Mouse (Mus musculus) intestine, embryonic 14.5 days (tissue): ENCODE data around the gene Fam160b1. TPM values are rescaled to one million over a fixed set of nuclear protein-coding genes. Genes with fewer than 3 reads are reported as not detected.

Experiments used
- ATAC-seq: fragments of 200-750 bp; cut with Nextera tagmentation; replicated peaks from 2 replicates; pipeline ENCODE4 v1.8.0; 2017; ENCODE audit warnings: low read depth, moderate number of reproducible peaks, moderate TSS enrichment, moderate library complexity; ENCODE audit not compliant: low FRiP score, low TSS enrichment
- DNase-seq: peaks from one replicate; pipeline ENCODE4 v3.0.0-alpha.2; 2018; ENCODE audit warnings: low spot score
- H3K27ac ChIP-seq: fragments of 300-500 bp; sonication (generic); 2 replicates; pipeline ENCODE4 v1.5.1; 2014; ENCODE audit warnings: low read depth, mild to moderate bottlenecking, control low read depth
- H3K27me3 ChIP-seq: fragments of 300-500 bp; sonication (generic); replicated peaks from 2 replicates; pipeline ENCODE4 v1.6.1; 2014; ENCODE audit warnings: low read length, control low read depth; ENCODE audit not compliant: control insufficient read depth, insufficient read depth
- H3K36me3 ChIP-seq: fragments of 300-500 bp; sonication (generic); 2 replicates; pipeline ENCODE4 v1.6.1; 2014; ENCODE audit warnings: low read length, control low read depth; ENCODE audit not compliant: control insufficient read depth, insufficient read depth
- H3K4me1 ChIP-seq: fragments of 300-500 bp; sonication (generic); replicated peaks from 2 replicates; pipeline ENCODE4 v1.6.1; 2014; ENCODE audit warnings: low read length, control low read depth, mixed read lengths; ENCODE audit not compliant: control insufficient read depth, insufficient read depth
- H3K4me2 ChIP-seq: fragments of 300-500 bp; sonication (generic); 2 replicates; pipeline ENCODE4 v1.6.1; 2014; ENCODE audit warnings: low read length
- H3K4me3 ChIP-seq: fragments of 300-500 bp; sonication (generic); 2 replicates; pipeline ENCODE4 v1.5.1; 2014; ENCODE audit warnings: low read depth, low read length, control low read depth, mixed read lengths
- H3K9ac ChIP-seq: fragments of 300-500 bp; sonication (generic); 2 replicates; pipeline ENCODE4 v1.6.1; 2014; ENCODE audit warnings: mild to moderate bottlenecking, low read length
- H3K9me3 ChIP-seq: fragments of 300-500 bp; sonication (generic); 2 replicates; pipeline ENCODE4 v1.6.1; 2016; ENCODE audit warnings: low read length, control low read depth; ENCODE audit not compliant: control insufficient read depth
- WGBS: fragments of 180-500 bp; shearing (Covaris S2); extraction: QIAGEN DNeasy Blood & Tissue Kit; methylation state at CpG from one replicate; pipeline ENCODE4 v1.1.7; 2014; 5-methylcytosine and 5-hydroxymethylcytosine counted together
- polyA plus RNA-seq: library from polyadenylated mRNA; unstranded; fragments of >200 nt; fragmentation: Nextera tagmentation; extraction: Ambion mirVana; gene quantifications from 2 replicates; pipeline ENCODE4 v1.2.1, GENCODE M21; 2014

Gene Fam160b1
- polyA plus RNA-seq, 1 experiment from 2014 or later = 16.4 TPM

DNA sequence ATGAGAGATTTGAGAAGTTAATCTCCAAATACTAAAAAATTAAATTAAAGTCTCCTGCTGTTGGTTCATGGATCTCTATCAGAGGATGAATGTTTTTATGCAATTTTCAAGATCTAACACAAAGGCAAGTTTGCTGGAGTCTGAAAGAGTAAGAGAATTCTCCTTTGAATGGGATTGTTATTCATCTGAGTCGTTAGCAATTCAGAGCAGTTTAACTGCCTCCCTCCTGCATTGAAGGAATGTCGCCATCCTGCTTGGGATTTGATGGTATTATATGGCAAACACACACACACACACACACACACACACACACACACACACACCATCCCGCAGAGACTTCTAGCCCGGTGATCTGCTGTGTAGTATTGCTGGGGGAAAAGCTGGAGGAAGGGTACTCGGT, 6.1 kb downstream of the Fam160b1 start:
- Histone ChIP-seq H3K4me2 (no peak overlapping the region), H3K4me1 (peaks cover 51% of the 10 kb centered on the region), H3K9ac (no peak overlapping the region), H3K27ac (no peak overlapping the region), H3K27me3 (no peaks in the 10 kb centered on the region), H3K9me3 (no peaks in the 10 kb centered on the region), H3K36me3 (peaks cover 31% of the 10 kb centered on the region), H3K4me3 (no peak overlapping the region)
- ATAC-seq (no peak), DNase-seq (no peak)
- WGBS = 61% methylated on average over 5 of the region's 5 CpGs

DNA sequence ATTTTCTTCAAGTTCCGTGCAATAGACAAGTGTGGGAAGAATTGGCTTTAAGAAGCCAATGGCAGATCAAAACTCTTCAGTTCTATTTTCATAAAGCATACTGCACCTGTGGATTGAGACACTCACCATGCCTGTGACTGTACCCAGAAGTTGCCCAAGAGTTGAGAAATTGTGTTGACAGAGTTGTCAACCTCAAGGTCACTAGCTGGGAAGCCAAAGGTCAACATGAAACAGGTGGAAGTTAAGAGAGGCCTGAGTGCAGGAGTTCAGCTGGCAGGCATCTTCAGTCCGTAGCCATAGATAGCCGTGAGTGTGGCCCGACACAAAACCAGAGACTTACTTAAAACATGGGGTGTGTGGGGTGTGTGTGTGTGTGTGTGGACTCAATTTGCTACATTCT, 6.7 kb downstream of the Fam160b1 start:
- Histone ChIP-seq H3K4me1 (peaks cover 51% of the 10 kb centered on the region), H3K4me2 (no peak overlapping the region), H3K27ac (no peak overlapping the region), H3K4me3 (no peak overlapping the region), H3K27me3 (no peaks in the 10 kb centered on the region), H3K9me3 (no peaks in the 10 kb centered on the region), H3K36me3 (peaks cover 37% of the 10 kb centered on the region), H3K9ac (no peak overlapping the region)
- no peak for DNase-seq
- no peak for ATAC-seq
- 79% methylated on average over 4 of the region's 4 CpGs for WGBS

DNA sequence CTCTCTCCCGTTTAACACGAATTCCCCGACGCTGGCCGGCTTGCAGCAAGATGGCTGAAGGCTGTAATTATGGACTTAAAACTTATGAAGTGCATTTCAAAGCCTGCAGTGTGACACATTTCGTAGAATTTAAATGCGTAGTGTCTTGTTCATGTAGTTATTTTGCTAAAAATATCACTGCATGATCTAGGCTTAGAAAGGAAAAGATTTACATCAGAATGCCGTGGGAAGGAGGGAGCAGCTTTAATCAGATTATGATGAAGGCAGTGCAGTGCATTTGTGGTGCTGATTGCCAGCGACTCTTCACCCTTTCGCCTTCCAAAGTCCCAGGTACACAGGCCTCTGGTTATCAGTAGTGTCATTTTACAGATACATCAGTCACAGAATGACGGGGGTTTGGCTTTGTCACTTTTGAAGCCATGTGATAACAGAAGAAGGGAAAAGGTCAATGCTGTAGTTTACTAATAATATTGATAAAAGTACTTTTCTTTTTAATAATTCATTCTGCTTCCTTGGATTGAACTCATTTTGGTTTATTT, 7.4 kb downstream of the Fam160b1 start:
- peaks cover 44% of the 10 kb centered on the region for H3K36me3 ChIP-seq
- H3K4me2 ChIP-seq = no peak overlapping the region
- H3K4me1 ChIP-seq = peaks cover 45% of the 10 kb centered on the region
- H3K9me3 ChIP-seq = no peaks in the 10 kb centered on the region
- 74% methylated on average over 11 of the region's 11 CpGs for WGBS
- no peak overlapping the region for H3K27ac ChIP-seq
- ATAC-seq (no peak), DNase-seq (no peak)
- no peaks in the 10 kb centered on the region for H3K27me3 ChIP-seq
- H3K4me3 ChIP-seq = no peak overlapping the region
- H3K9ac ChIP-seq = no peak overlapping the region

DNA sequence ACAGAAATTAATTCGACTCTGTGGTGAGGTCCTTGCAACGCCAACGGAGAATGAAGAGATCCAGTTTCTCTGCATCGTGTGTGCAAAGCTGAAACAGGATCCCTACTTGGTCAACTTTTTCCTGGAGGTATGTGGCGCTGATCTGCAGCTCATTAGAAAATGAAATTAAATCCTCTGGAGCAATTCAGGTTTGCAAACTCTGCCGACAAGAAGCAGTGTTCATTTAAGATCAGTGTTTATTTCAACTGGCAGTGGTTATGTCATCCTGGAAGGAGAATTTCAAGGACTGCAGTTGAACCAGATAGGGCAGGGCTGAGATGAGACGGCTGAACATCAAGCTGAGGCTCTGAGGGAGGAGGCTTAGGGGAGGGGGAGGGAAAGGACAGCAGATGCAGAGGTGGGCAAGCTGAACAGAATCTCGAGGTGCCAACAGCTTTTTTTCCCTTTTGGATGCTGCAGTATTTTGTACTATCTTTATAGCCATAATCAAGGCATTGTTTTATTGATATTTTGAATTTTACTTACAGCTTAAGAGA, 12.9 kb downstream of the Fam160b1 start:
- no peak overlapping the region for H3K4me2 ChIP-seq
- H3K9ac ChIP-seq = no peak overlapping the region
- peaks cover 96% of the 10 kb centered on the region for H3K36me3 ChIP-seq
- no peaks in the 10 kb centered on the region for H3K4me1 ChIP-seq
- ATAC-seq (no peak), DNase-seq (no peak)
- H3K27ac ChIP-seq = no peak overlapping the region
- no peaks in the 10 kb centered on the region for H3K9me3 ChIP-seq
- no peak overlapping the region for H3K4me3 ChIP-seq
- no peaks in the 10 kb centered on the region for H3K27me3 ChIP-seq
- WGBS = 62% methylated on average over 8 of the region's 8 CpGs

DNA sequence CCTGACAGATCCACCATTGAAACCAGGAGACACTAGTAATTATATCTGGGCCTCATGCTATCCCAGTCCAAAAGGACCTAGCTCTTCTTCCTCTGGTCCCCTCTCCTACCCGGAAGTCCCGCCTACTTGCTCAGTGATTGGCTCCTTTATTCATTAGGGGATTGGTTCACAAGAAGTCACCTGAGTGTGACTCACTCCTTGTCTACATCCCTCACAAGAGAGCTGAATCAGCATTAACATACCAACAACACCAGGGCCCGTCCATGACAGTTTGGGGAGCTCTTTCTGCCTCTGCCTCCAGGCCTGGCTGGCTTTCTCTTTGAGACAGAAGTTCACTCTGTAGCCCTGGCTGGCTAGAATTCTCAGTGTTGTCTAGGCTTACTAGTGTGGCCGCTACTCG, 14.7 kb downstream of the Fam160b1 start:
- H3K4me1 ChIP-seq = no peaks in the 10 kb centered on the region
- no peak overlapping the region for H3K9ac ChIP-seq
- DNase-seq = no peak
- 88% methylated on average over 5 of the region's 5 CpGs for WGBS
- peaks cover 96% of the 10 kb centered on the region for H3K36me3 ChIP-seq
- no peaks in the 10 kb centered on the region for H3K9me3 ChIP-seq
- H3K4me2 ChIP-seq = no peak overlapping the region
- no peaks in the 10 kb centered on the region for H3K27me3 ChIP-seq
- H3K4me3 ChIP-seq = no peak overlapping the region
- ATAC-seq = no peak
- no peak overlapping the region for H3K27ac ChIP-seq

DNA sequence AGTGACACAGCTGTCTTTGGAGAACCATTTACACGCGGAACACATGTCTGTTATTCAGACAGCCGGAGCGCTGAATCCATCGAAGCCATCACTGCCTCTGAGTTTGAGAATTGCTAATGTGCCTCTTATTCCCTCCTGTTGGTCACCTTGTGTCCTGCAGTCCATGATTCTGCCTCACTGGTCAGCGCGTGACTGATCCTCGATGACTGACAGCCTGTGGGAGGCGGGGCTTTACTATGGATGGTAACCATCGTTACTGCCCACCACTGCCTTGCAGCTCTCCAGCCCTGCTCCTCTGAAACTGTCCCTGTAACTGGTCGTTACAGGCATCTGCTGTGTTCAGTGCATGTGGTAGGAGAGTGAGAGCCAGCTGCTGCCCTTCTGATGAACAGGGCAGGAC, 15.3 kb downstream of the Fam160b1 start:
- 91% methylated on average over 11 of the region's 11 CpGs for WGBS
- ATAC-seq = no peak
- Histone ChIP-seq H3K27me3 (no peaks in the 10 kb centered on the region), H3K36me3 (peaks cover 99% of the 10 kb centered on the region), H3K4me1 (no peaks in the 10 kb centered on the region), H3K4me3 (no peak overlapping the region), H3K27ac (no peak overlapping the region), H3K4me2 (no peak overlapping the region), H3K9ac (no peak overlapping the region), H3K9me3 (no peaks in the 10 kb centered on the region)
- no peak for DNase-seq

DNA sequence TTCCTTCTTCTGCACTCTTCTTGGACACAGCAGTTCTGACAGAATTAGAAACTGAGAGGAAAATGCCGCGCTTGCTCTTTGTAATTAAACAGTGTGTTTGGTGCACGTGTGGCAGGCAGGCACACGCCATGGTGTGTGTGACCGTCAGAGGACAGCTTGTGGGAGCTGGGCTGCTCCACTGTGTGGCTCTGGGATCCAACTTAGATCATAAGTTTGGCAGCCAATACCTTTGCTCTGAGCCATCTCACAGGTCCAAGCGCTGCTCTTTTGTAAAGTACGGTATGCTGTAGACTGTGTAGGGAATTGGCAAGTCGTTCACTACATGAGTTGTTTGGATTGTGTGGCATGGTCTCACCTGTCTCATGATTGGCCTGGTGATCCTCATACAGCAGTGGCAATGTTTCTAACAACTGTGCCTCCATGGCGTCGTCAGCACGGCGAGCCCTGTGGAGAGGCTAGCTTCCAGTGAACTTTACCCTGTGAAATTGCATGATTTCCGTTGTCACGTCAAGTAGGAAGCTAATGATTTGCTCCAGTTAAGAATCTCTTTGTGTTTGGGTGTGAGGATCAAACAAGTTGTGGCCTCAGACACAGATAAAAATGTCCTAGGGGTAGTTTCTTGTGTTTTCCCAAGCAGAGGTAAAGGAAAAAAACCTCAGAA, 16.7 kb downstream of the Fam160b1 start:
- no peak overlapping the region for H3K4me2 ChIP-seq
- WGBS = 92% methylated on average over 14 of the region's 14 CpGs
- no peak overlapping the region for H3K27ac ChIP-seq
- no peaks in the 10 kb centered on the region for H3K27me3 ChIP-seq
- DNase-seq (no peak), ATAC-seq (no peak)
- no peak overlapping the region for H3K9ac ChIP-seq
- H3K4me3 ChIP-seq = no peak overlapping the region
- no peaks in the 10 kb centered on the region for H3K9me3 ChIP-seq
- peaks cover 99% of the 10 kb centered on the region for H3K36me3 ChIP-seq
- H3K4me1 ChIP-seq = no peaks in the 10 kb centered on the region

DNA sequence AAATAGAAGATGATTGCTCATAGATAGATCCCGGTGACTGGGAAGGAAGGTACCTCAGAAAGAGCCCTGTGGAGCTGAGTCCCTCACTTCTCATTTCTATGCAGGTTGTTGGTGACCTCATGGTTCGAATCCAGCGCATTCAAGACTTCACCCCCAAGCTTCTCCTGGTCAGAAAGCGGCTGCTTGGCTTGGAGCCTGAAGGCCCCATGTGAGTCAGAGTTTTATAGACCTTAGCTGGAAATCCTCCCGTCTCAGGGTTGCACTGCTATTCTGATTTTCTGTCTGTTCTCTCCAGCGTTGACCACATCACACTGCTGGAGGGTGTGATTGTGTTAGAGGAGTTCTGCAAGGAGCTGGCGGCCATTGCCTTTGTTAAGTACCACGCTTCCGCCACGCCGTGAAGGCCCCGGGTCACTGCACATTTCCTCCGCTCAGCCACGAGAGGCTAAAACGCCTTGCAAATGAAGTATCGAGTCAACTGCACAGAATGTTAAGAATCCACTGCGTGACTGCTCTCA, 25.8 kb downstream of the Fam160b1 start:
- no peak for ATAC-seq
- WGBS = 92% methylated on average over 17 of the region's 17 CpGs

DNA sequence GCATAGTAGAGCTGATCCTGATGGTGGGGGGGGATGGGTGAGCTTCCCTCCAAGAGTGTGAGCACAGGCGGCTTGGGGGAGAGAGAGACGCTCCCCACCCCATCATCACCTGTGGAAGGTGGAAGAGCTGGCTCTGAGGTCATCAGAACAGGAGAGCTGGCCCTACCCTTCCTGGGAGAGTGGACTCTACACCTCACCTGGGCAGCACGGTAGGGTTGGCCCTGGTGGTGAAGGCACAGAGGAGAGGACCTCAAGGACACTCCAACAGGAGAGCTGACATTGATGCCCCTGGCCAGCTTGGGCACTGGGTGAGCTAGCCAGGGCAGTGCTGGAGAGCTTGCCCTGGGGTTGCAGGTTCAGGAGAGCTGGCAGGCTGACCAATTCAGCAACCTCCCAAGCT, 31.1 kb downstream of the Fam160b1 start:
- no peaks in the 10 kb centered on the region for H3K27me3 ChIP-seq
- 89% methylated on average over 3 of the region's 3 CpGs for WGBS
- no peak overlapping the region for H3K4me2 ChIP-seq
- H3K36me3 ChIP-seq = peaks cover 40% of the 10 kb centered on the region
- no peak overlapping the region for H3K4me3 ChIP-seq
- ATAC-seq (no peak), DNase-seq (no peak)
- no peak overlapping the region for H3K9ac ChIP-seq
- no peaks in the 10 kb centered on the region for H3K9me3 ChIP-seq
- H3K27ac ChIP-seq = no peak overlapping the region
- H3K4me1 ChIP-seq = no peaks in the 10 kb centered on the region

More for the DNA sequence above, 25.8 kb downstream of the Fam160b1 start:
- H3K9me3 ChIP-seq = no peaks in the 10 kb centered on the region
- H3K27me3 ChIP-seq = no peaks in the 10 kb centered on the region
- no peak overlapping the region for H3K4me3 ChIP-seq
- peaks cover 94% of the 10 kb centered on the region for H3K36me3 ChIP-seq
- no peak overlapping the region for H3K27ac ChIP-seq
- no peaks in the 10 kb centered on the region for H3K4me1 ChIP-seq
- no peak overlapping the region for H3K4me2 ChIP-seq
- no peak overlapping the region for H3K9ac ChIP-seq
- DNase-seq = no peak
